In the genomic region with DNA sequence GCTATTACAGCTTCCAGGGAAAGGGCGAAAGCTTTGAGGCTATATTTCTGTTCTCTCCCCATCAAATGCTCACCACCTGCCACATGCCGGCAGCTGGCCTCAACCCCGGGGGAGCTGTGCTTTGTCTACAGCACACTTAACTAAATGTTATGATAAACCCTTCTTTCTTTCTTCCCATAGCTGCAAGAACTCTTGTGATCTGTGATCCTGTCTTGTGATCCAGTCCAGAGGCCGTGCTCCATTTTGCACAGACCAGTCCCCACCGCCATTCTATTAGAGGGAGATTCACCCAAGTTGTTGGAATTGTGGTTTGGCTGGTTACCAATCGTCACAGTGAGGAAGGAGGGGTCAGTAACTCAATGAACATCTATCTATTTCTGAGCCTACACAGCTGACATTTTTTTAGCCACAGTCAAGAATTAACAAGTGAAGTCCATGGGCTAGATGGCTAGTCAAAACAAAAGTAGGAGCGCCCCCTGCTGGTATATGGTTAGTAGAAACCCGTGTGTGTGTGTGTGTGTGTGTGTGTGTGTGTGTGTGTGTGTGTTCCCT, we compare ENCODE assay signal across 7 mouse cellular contexts.
DNase-seq lines count a peak whose midpoint lies in the region; ATAC-seq and TF ChIP-seq lines count a peak whose summit lies in the region.

No protein-coding gene starts in this region.

- 8% methylated on average over 8 of the region's 8 CpGs for WGBS in midbrain, embryonic 12.5 days
- WGBS in stomach, embryonic 16.5 days: 38% methylated on average over 8 of the region's 8 CpGs

- in situ Hi-C loops in CH12.LX (cut with MboI; ENCODE audit: low pct_ligation_motif_present, low pct_unique_long_range_greater_than_20kb, low sequenced_read_pairs): no loop called here

- H3K27me3 ChIP-seq in CH12.LX (replicated peaks) (no peaks in the 10 kb centered on the region), MEL (ENCODE audit: control insufficient read depth in 1 of 2, insufficient read depth in 2 of 2, low read length in 2 of 2) (no peaks in the 10 kb centered on the region; a peak in 1 of 4 replicates)
- H3K27me3 ChIP-seq in midbrain, embryonic 12.5 days: peaks cover 20% of the 10 kb centered on the region
- H3K27me3 ChIP-seq in stomach, embryonic 16.5 days (ENCODE audit: control insufficient read depth, insufficient read depth, low read length): no peaks in the 10 kb centered on the region

- H3K9me3 ChIP-seq in CH12.LX (replicated peaks; ENCODE audit: low read length): no peaks in the 10 kb centered on the region
- H3K9me3 ChIP-seq in MEL (replicated peaks; ENCODE audit: insufficient read depth, low read length): no peaks in the 10 kb centered on the region
- H3K9me3 ChIP-seq in midbrain, embryonic 12.5 days: no peaks in the 10 kb centered on the region
- H3K9me3 ChIP-seq in stomach, embryonic 16.5 days (replicated peaks; ENCODE audit: control insufficient read depth, low read length): no peaks in the 10 kb centered on the region

- TF ChIP-seq EP300 in CH12.LX (IDR thresholded peaks at IDR 0.05; ENCODE audit: low read length): no peak
- TF ChIP-seq EP300 in MEL (IDR thresholded peaks at IDR 0.05; ENCODE audit: low read depth in 1 of 2, low read length in 2 of 2): no peak

- peak in 1 of 2 experiments; percentile 79; a peak in 2 of 4 replicates for TF ChIP-seq CTCF in CH12.LX (conservative IDR thresholded peaks at IDR 0.05 in 1 of 2, IDR thresholded peaks at IDR 0.05 in 1 of 2; ENCODE audit: low read depth in 2 of 2, low read length in 2 of 2)
- peak; percentile 25 to 76 (median 50) for TF ChIP-seq CTCF in MEL (IDR thresholded peaks at IDR 0.05 in 2 of 3, conservative IDR thresholded peaks at IDR 0.05 in 1 of 3; ENCODE audit: control insufficient read depth in 1 of 3, insufficient read depth in 1 of 3, low read depth in 2 of 3, low read length in 3 of 3, poor library complexity in 1 of 3, severe bottlenecking in 1 of 3)

- TF ChIP-seq RAD21 in CH12.LX (IDR thresholded peaks at IDR 0.05; ENCODE audit: low read depth, low read length) (peak; percentile 73), MEL (IDR thresholded peaks at IDR 0.05; ENCODE audit: low read depth, low read length) (peak; percentile 82)

- ATAC-seq in midbrain, embryonic 12.5 days (ENCODE audit: low FRiP score, low read depth): peak; percentile 85
- peak; percentile 50 for ATAC-seq in stomach, embryonic 16.5 days (ENCODE audit: insufficient read depth, low FRiP score)

- H3K79me2 ChIP-seq in CH12.LX (replicated peaks; ENCODE audit: control insufficient read depth, extremely low read depth, insufficient read depth, poor library complexity, severe bottlenecking) (no peaks in the 10 kb centered on the region), MEL (ENCODE audit: control insufficient read depth, insufficient read depth, low read length, poor library complexity) (no peaks in the 10 kb centered on the region)

- TF ChIP-seq POLR2A in CH12.LX (IDR thresholded peaks at IDR 0.05; ENCODE audit: low read depth, low read length) (no peak), MEL (IDR thresholded peaks at IDR 0.05; ENCODE audit: control insufficient read depth in 1 of 2, insufficient read depth in 1 of 2, low read depth in 1 of 2, low read length in 2 of 2, poor library complexity in 1 of 2) (no peak)

- dilution Hi-C loops in CH12.LX (cut with MboI; ENCODE audit: extremely low pct_ligation_motif_present, extremely low pct_unique_long_range_greater_than_20kb, low sequenced_read_pairs): no loop called here

- peak; percentile 83 for DNase-seq in CH12.LX (ENCODE audit: extremely low read depth)
- DNase-seq in MEL (ENCODE audit: low read depth, low spot score): peak; percentile 79
- peak; percentile 25 to 69 for DNase-seq in cerebellum, postnatal 25 days
- peak; percentile 46 to 59 for DNase-seq in frontal cortex, postnatal 36 days (ENCODE audit: low spot score in 2 of 2)
- peak; percentile 50 to 69 for DNase-seq in left cerebral cortex, adult 18-20 months (ENCODE audit: low spot score in 2 of 2)

- peaks cover 0 to 7% of the 10 kb centered on the region in 2 experiments; a peak in 1 of 4 replicates for H3K4me1 ChIP-seq in CH12.LX (ENCODE audit: control insufficient read depth in 1 of 2, insufficient read depth in 2 of 2)
- H3K4me1 ChIP-seq in MEL (ENCODE audit: control insufficient read depth in 1 of 2, insufficient read depth in 2 of 2, low read length in 2 of 2): peaks cover 0 to 8% of the 10 kb centered on the region in 2 experiments; a peak in 2 of 4 replicates
- H3K4me1 ChIP-seq in midbrain, embryonic 12.5 days: peaks cover 26% of the 10 kb centered on the region
- H3K4me1 ChIP-seq in stomach, embryonic 16.5 days (ENCODE audit: control insufficient read depth, insufficient read depth, low read length): no peaks in the 10 kb centered on the region

- H3K9ac ChIP-seq in CH12.LX (ENCODE audit: insufficient read depth, low read depth) (no peak overlapping the region), MEL (ENCODE audit: control insufficient read depth, low read depth, low read length, poor library complexity, severe bottlenecking) (no peak overlapping the region)
- H3K9ac ChIP-seq in midbrain, embryonic 12.5 days (replicated peaks): no peak overlapping the region
- no peak overlapping the region for H3K9ac ChIP-seq in stomach, embryonic 16.5 days (ENCODE audit: low read length)

- no peak overlapping the region for H3K4me3 ChIP-seq in CH12.LX (replicated peaks in 1 of 3; ENCODE audit: low read depth in 2 of 3, low read length in 2 of 3, poor library complexity in 1 of 3)
- no peak overlapping the region for H3K4me3 ChIP-seq in MEL (ENCODE audit: control insufficient read depth in 1 of 2, insufficient read depth in 1 of 2, low read depth in 2 of 2, low read length in 2 of 2)
- no peak overlapping the region for H3K4me3 ChIP-seq in midbrain, embryonic 12.5 days
- H3K4me3 ChIP-seq in stomach, embryonic 16.5 days (replicated peaks; ENCODE audit: low read length): no peak overlapping the region

- H3K36me3 ChIP-seq in CH12.LX (replicated peaks in 1 of 2; ENCODE audit: control insufficient read depth in 1 of 2, insufficient read depth in 1 of 2, low read length in 1 of 2) (no peaks in the 10 kb centered on the region), MEL (ENCODE audit: control insufficient read depth in 1 of 2, insufficient read depth in 2 of 2, low read length in 2 of 2) (peaks cover 0 to 2% of the 10 kb centered on the region in 2 experiments; a peak in 1 of 4 replicates)
- no peaks in the 10 kb centered on the region for H3K36me3 ChIP-seq in midbrain, embryonic 12.5 days
- no peaks in the 10 kb centered on the region for H3K36me3 ChIP-seq in stomach, embryonic 16.5 days (ENCODE audit: control insufficient read depth, insufficient read depth, low read length)

- no peak overlapping the region for H3K4me2 ChIP-seq in CH12.LX (ENCODE audit: insufficient read depth, low read depth, poor library complexity, severe bottlenecking)
- no peak overlapping the region for H3K4me2 ChIP-seq in midbrain, embryonic 12.5 days (replicated peaks)
- H3K4me2 ChIP-seq in stomach, embryonic 16.5 days (ENCODE audit: low read depth, low read length): no peak overlapping the region

- H3K27ac ChIP-seq in CH12.LX (ENCODE audit: insufficient read depth, low read depth) (no peak overlapping the region), MEL (ENCODE audit: control insufficient read depth, low read depth, low read length) (no peak overlapping the region)
- peak overlapping the region; percentile 49 for H3K27ac ChIP-seq in midbrain, embryonic 12.5 days (replicated peaks)
- no peak overlapping the region for H3K27ac ChIP-seq in stomach, embryonic 16.5 days (ENCODE audit: low read length)

TF ChIP-seq in CH12.LX, 34 proteins besides CTCF, POLR2A, EP300 and RAD21:
- TF ChIP-seq RCOR1 (conservative IDR thresholded peaks at IDR 0.05; ENCODE audit: low read depth, low read length) (no peak), GABPA (IDR thresholded peaks at IDR 0.05; ENCODE audit: insufficient replicate concordance, low read depth, low read length) (no peak), ZC3H11A (IDR thresholded peaks at IDR 0.05; ENCODE audit: low read depth, low read length) (peak; percentile 25; the same call in 1 of the 2 replicates), NRF1 (IDR thresholded peaks at IDR 0.05; ENCODE audit: low read depth, low read length) (no peak), KAT2A (IDR thresholded peaks at IDR 0.05; ENCODE audit: insufficient replicate concordance, low read length) (no peak), TBP (conservative IDR thresholded peaks at IDR 0.05; ENCODE audit: low read depth, low read length) (no peak), NELFE (IDR thresholded peaks at IDR 0.05; ENCODE audit: low read depth, low read length) (no peak), MAZ (IDR thresholded peaks at IDR 0.05; ENCODE audit: low read depth, low read length) (no peak), JUN (IDR thresholded peaks at IDR 0.05; ENCODE audit: insufficient read depth, low read depth, low read length) (no peak), IRF4 (IDR thresholded peaks at IDR 0.05; ENCODE audit: low read depth, low read length) (peak; percentile 56; the same call in 1 of the 2 replicates), MYC (IDR thresholded peaks at IDR 0.05; ENCODE audit: low read depth, low read length) (no peak), SMC3 (IDR thresholded peaks at IDR 0.05; ENCODE audit: low read depth, low read length) (peak; percentile 69), ZMIZ1 (IDR thresholded peaks at IDR 0.05; ENCODE audit: low read depth, low read length) (no peak)

TF ChIP-seq in MEL, 35 proteins besides CTCF, POLR2A, EP300 and RAD21 (continues in another document):
- TF ChIP-seq GABPA (IDR thresholded peaks at IDR 0.05; ENCODE audit: low read depth, low read length) (no peak), KAT2A (conservative IDR thresholded peaks at IDR 0.05; ENCODE audit: low read depth, low read length) (no peak), NRF1 (IDR thresholded peaks at IDR 0.05; ENCODE audit: insufficient read depth, low read depth, low read length, poor library complexity, severe bottlenecking) (no peak), MAX (IDR thresholded peaks at IDR 0.05; ENCODE audit: low read length) (no peak), TAL1 (IDR thresholded peaks at IDR 0.05; ENCODE audit: low read length) (no peak), E2F4 (IDR thresholded peaks at IDR 0.05; ENCODE audit: borderline replicate concordance, low read depth, low read length) (no peak), SIN3A (IDR thresholded peaks at IDR 0.05; ENCODE audit: low read length) (no peak), BHLHE40 (IDR thresholded peaks at IDR 0.05; ENCODE audit: borderline replicate concordance, low read depth, low read length) (no peak), CHD1 (IDR thresholded peaks at IDR 0.05; ENCODE audit: low read depth, low read length) (no peak), ZNF384 (IDR thresholded peaks at IDR 0.05; ENCODE audit: low read depth, low read length) (peak; percentile 23; the same call in 1 of the 2 replicates), TBP (IDR thresholded peaks at IDR 0.05; ENCODE audit: low read depth, low read length) (no peak), GATA1 (IDR thresholded peaks at IDR 0.05; ENCODE audit: low read depth, low read length) (no peak), CHD2 (IDR thresholded peaks at IDR 0.05; ENCODE audit: low read length) (no peak), MAZ (IDR thresholded peaks at IDR 0.05; ENCODE audit: low read depth, low read length) (no peak), ZC3H11A (IDR thresholded peaks at IDR 0.05; ENCODE audit: low read depth, low read length) (peak; percentile 94), HCFC1 (IDR thresholded peaks at IDR 0.05; ENCODE audit: low read depth, low read length) (no peak)
